Mouse (Mus musculus): Measurements from ENCODE around the gene Svs2. TPM values are rescaled to one million over a fixed set of nuclear protein-coding genes. Genes with fewer than 3 reads are reported as not detected.
"Not testable (repeated sequence)": the region's sequence is repeated elsewhere in the genome, so short reads cannot be mapped to it uniquely, and the experiment has no call there.

The Svs2 gene
- polyA plus RNA-seq, 1 experiment = not detected

DNA sequence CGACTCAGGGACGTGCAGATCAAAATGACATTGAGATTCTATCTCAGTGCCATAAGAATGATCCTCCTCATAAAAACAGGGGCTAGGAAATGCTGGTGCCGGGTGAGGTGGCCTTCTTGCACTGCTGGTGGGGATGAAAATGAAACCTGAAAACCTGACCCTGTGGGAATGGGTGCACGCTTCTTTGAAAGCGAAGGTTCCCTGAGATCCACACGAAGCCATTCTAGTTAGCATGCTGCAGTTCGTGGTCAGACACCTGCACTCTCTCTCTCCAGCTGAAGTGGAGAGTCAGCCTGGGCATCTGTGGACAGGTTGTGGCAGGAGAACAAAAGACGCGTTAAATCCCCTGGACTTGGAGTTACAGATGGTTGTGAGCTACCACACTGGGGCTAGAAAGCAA, 19.0 kb downstream of the Svs2 start:
- TF ChIP-seq POLR2A (IDR thresholded peaks at IDR 0.05; ENCODE audit: insufficient read depth, low read length) (no peak), EP300 (IDR thresholded peaks at IDR 0.05; ENCODE audit: insufficient read depth, low read depth, low read length) (no peak), CTCF (IDR thresholded peaks at IDR 0.05; ENCODE audit: low read depth, low read length) (no peak)
- H3K9ac ChIP-seq (ENCODE audit: low read depth, poor library complexity, severe bottlenecking) = no peak overlapping the region
- no peaks in the 10 kb centered on the region for H3K36me3 ChIP-seq (ENCODE audit: control insufficient read depth, insufficient read depth, low read length, poor library complexity, severe bottlenecking)
- no peaks in the 10 kb centered on the region for H3K9me3 ChIP-seq (replicated peaks; ENCODE audit: control insufficient read depth, insufficient read depth, low read length, poor library complexity, severe bottlenecking)
- H3K4me1 ChIP-seq (ENCODE audit: control insufficient read depth, insufficient read depth, low read length) = no peaks in the 10 kb centered on the region
- no peak overlapping the region for H3K4me3 ChIP-seq (ENCODE audit: low read depth, low read length)
- H3K27ac ChIP-seq (ENCODE audit: insufficient read depth, low read length) = no peak overlapping the region
- H3K27me3 ChIP-seq (ENCODE audit: control insufficient read depth, insufficient read depth, low read length, poor library complexity, severe bottlenecking) = no peaks in the 10 kb centered on the region

DNA sequence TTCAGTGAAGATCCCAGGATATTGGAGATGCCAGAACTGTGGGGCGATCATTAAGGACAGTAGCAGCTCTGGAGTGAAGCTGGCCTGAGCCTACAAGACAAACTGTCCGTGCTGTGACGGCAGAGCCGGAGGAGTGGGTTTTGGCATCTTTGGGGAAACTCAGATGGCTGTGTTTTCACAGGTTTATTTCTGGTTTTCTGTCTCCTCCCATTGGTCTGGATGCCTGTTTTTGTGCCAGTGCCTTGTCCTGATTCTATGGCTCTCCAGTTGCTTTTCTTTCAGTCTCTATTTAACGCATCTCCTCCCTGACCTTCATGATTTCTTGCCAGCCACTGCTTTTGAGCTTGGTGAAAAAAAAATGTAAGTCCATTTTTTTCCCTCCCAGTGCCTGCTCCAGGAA, 25.6 kb downstream of the Svs2 start:
- Histone ChIP-seq H3K4me1 (ENCODE audit: control insufficient read depth, insufficient read depth, low read length) (no peaks in the 10 kb centered on the region), H3K27ac (ENCODE audit: insufficient read depth, low read length) (no peak overlapping the region), H3K27me3 (ENCODE audit: control insufficient read depth, insufficient read depth, low read length, poor library complexity, severe bottlenecking) (no peaks in the 10 kb centered on the region), H3K36me3 (ENCODE audit: control insufficient read depth, insufficient read depth, low read length, poor library complexity, severe bottlenecking) (no peaks in the 10 kb centered on the region), H3K9me3 (replicated peaks; ENCODE audit: control insufficient read depth, insufficient read depth, low read length, poor library complexity, severe bottlenecking) (no peaks in the 10 kb centered on the region), H3K4me3 (ENCODE audit: low read depth, low read length) (no peak overlapping the region), H3K9ac (ENCODE audit: low read depth, poor library complexity, severe bottlenecking) (no peak overlapping the region)
- TF ChIP-seq EP300 (IDR thresholded peaks at IDR 0.05; ENCODE audit: insufficient read depth, low read depth, low read length) (no peak), CTCF (IDR thresholded peaks at IDR 0.05; ENCODE audit: low read depth, low read length) (no peak), POLR2A (IDR thresholded peaks at IDR 0.05; ENCODE audit: insufficient read depth, low read length) (no peak)

DNA sequence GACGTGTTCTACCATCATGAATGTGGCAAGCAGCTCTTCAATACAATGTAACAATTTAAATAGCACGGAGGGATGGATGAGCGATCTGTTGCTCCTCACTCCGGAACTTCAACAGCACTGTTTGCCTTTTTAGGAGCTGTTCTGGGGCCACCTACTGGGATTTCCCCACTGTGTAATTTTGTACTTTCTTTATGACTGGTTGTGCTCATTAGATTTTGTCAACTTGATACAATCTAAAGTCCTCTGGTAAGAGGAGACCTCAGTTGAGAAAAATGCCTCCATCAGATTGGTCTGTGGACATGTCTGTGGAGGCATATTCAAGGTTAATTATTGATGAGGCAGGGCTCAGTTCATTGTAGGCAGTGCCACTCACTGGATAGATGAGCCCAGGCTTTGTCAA, 27.4 kb downstream of the Svs2 start:
- Histone ChIP-seq H3K9ac (ENCODE audit: low read depth, poor library complexity, severe bottlenecking) (no peak overlapping the region), H3K4me3 (ENCODE audit: low read depth, low read length) (no peak overlapping the region), H3K4me1 (ENCODE audit: control insufficient read depth, insufficient read depth, low read length) (no peaks in the 10 kb centered on the region), H3K27ac (ENCODE audit: insufficient read depth, low read length) (no peak overlapping the region), H3K36me3 (ENCODE audit: control insufficient read depth, insufficient read depth, low read length, poor library complexity, severe bottlenecking) (no peaks in the 10 kb centered on the region), H3K27me3 (ENCODE audit: control insufficient read depth, insufficient read depth, low read length, poor library complexity, severe bottlenecking) (no peaks in the 10 kb centered on the region), H3K9me3 (replicated peaks; ENCODE audit: control insufficient read depth, insufficient read depth, low read length, poor library complexity, severe bottlenecking) (peaks cover 3% of the 10 kb centered on the region; the same call in 1 of the 2 replicates)
- TF ChIP-seq EP300 (IDR thresholded peaks at IDR 0.05; ENCODE audit: insufficient read depth, low read depth, low read length) (no peak), POLR2A (IDR thresholded peaks at IDR 0.05; ENCODE audit: insufficient read depth, low read length) (no peak), CTCF (IDR thresholded peaks at IDR 0.05; ENCODE audit: low read depth, low read length) (no peak)

DNA sequence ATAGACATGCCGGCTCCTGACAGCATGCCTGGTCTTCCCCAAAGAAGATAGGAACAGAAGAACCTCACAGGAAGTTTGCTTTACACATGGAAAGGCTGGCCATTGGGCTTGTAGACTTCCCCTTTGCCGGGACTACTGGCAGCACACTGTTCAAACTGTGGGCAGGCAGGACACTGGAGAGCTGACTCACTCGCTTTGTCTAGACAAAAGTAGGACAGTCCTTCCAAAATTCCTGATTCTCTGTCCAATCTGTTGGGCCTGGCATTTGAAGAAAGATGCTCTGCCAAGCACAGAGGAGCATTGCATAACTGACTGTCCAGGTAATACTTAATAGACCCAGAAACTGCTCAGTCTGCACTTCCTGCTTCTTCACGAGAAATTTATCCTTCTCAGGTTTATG, 31.6 kb downstream of the Svs2 start:
- no peaks in the 10 kb centered on the region for H3K27me3 ChIP-seq (ENCODE audit: control insufficient read depth, insufficient read depth, low read length, poor library complexity, severe bottlenecking)
- no peak overlapping the region for H3K27ac ChIP-seq (ENCODE audit: insufficient read depth, low read length)
- peaks cover 4% of the 10 kb centered on the region; the same call in 1 of the 2 replicates for H3K9me3 ChIP-seq (replicated peaks; ENCODE audit: control insufficient read depth, insufficient read depth, low read length, poor library complexity, severe bottlenecking)
- TF ChIP-seq CTCF (IDR thresholded peaks at IDR 0.05; ENCODE audit: low read depth, low read length) (no peak), POLR2A (IDR thresholded peaks at IDR 0.05; ENCODE audit: insufficient read depth, low read length) (no peak), EP300 (IDR thresholded peaks at IDR 0.05; ENCODE audit: insufficient read depth, low read depth, low read length) (no peak)
- no peak overlapping the region for H3K4me3 ChIP-seq (ENCODE audit: low read depth, low read length)
- H3K36me3 ChIP-seq (ENCODE audit: control insufficient read depth, insufficient read depth, low read length, poor library complexity, severe bottlenecking) = no peaks in the 10 kb centered on the region
- H3K4me1 ChIP-seq (ENCODE audit: control insufficient read depth, insufficient read depth, low read length) = no peaks in the 10 kb centered on the region
- H3K9ac ChIP-seq (ENCODE audit: low read depth, poor library complexity, severe bottlenecking) = no peak overlapping the region

DNA sequence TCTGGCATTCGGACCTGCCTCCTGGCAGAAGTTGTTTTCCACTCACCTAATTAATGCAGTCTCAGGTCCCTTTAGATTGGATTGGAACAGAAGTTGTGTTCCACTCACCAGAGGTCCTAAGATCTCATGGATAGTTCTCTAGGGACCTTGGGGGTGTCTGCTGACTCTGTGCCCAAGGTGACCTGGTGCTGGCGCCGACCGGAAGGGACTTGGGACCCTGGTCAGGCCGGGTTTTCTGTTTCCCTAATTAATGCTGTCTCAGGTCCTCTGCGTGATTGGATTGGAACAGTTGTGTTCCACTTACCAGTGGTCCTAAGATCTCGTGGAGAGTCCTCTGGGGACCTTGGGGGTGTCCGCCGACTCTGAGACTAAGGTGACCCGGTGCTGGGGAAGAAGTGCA, 32.3 kb downstream of the Svs2 start:
- not testable (repeated sequence) for H3K27me3 ChIP-seq (ENCODE audit: control insufficient read depth, insufficient read depth, low read length, poor library complexity, severe bottlenecking); H3K9ac ChIP-seq (ENCODE audit: low read depth, poor library complexity, severe bottlenecking); H3K36me3 ChIP-seq (ENCODE audit: control insufficient read depth, insufficient read depth, low read length, poor library complexity, severe bottlenecking); H3K4me1 ChIP-seq (ENCODE audit: control insufficient read depth, insufficient read depth, low read length); H3K27ac ChIP-seq (ENCODE audit: insufficient read depth, low read length); H3K4me3 ChIP-seq (ENCODE audit: low read depth, low read length); H3K9me3 ChIP-seq (replicated peaks; ENCODE audit: control insufficient read depth, insufficient read depth, low read length, poor library complexity, severe bottlenecking)

DNA sequence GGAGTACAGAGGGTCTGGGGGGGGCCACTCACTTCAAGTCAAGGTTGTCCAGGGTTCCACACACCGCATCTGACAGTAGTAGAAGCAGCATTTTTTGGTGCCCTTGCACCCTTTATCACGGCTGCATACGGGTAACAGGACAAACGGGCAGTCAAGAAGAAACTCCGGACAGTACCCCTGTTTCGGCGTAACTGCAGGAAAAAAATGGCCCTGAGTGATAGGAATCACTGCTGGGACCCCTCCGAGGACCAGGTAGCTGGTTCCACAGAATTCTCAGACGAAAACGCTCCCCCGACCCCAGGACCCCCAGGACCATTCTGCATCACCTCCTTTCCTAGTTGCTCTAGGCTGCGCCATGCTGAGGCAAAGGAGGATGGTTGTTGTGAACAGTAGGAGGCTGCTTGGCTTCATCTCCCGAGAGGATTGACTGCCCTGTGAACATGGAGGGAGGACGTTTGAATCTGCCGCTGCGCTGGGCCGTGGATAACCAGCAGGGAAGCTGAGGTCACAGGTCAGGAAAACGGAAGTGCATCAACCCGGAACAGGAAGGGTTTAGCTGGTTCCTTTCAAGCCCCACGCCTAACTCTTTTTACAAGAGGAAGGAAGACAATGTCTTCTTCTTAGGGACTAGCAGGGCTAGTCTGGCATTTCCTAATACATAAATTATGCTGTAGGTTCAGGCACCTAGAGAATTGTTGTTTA, 38.5 kb downstream of the Svs2 start, which contains the start of gene Wfdc15a:
Wfdc15a (minus strand) TSS at position 505 of the 702 bp plus-strand sequence.
- TF ChIP-seq CTCF (IDR thresholded peaks at IDR 0.05; ENCODE audit: low read depth, low read length) = no peak
- TF ChIP-seq EP300 (IDR thresholded peaks at IDR 0.05; ENCODE audit: insufficient read depth, low read depth, low read length) = no peak
- no peak for TF ChIP-seq POLR2A (IDR thresholded peaks at IDR 0.05; ENCODE audit: insufficient read depth, low read length)
- Histone ChIP-seq H3K4me1 (ENCODE audit: control insufficient read depth, insufficient read depth, low read length) (no peaks in the 10 kb centered on the region), H3K27me3 (ENCODE audit: control insufficient read depth, insufficient read depth, low read length, poor library complexity, severe bottlenecking) (no peaks in the 10 kb centered on the region), H3K4me3 (ENCODE audit: low read depth, low read length) (no peak within 1 kb of the TSS), H3K36me3 (ENCODE audit: control insufficient read depth, insufficient read depth, low read length, poor library complexity, severe bottlenecking) (no peaks in the 10 kb centered on the region), H3K27ac (ENCODE audit: insufficient read depth, low read length) (no peak within 1 kb of the TSS), H3K9ac (ENCODE audit: low read depth, poor library complexity, severe bottlenecking) (no peak within 1 kb of the TSS), H3K9me3 (replicated peaks; ENCODE audit: control insufficient read depth, insufficient read depth, low read length, poor library complexity, severe bottlenecking) (no peaks in the 10 kb centered on the region)

All from ES-Bruce4 (cell line).